In genomic region chr1:13772106-13772505, GRCm38 (mm10) we compare ENCODE assay signal across 28 mouse cellular contexts.
A peak's percentile ranks its signal among the peaks of the same experiment; 100 is the strongest.
DNase-seq lines count a peak whose midpoint lies in the region; ATAC-seq and TF ChIP-seq lines count a peak whose summit lies in the region.
"Had no signal": no experiment of that assay in that cellular context is flagged by ENCODE, and none has a peak within 500 bp of the region (broad histone marks: within the 10 kb centered on the region; RNA-seq: fewer than 3 reads in every experiment).

No protein-coding gene starts in this region.

- no peak overlapping the region for H3K4me3 ChIP-seq in lung, embryonic 14.5 days (ENCODE audit: low read depth, low read length)
- H3K4me3 ChIP-seq in lung, postnatal 0 days (ENCODE audit: low read depth, low read length), result no peak overlapping the region
- H3K4me3 ChIP-seq in embryonic facial prominence, embryonic 10.5 days, result no peak overlapping the region
- no peak overlapping the region for H3K4me3 ChIP-seq in stomach, embryonic 16.5 days (replicated peaks; ENCODE audit: low read length)
- H3K4me3 ChIP-seq: embryonic facial prominence, embryonic 12.5 days; forebrain, embryonic 12.5 days; hindbrain, embryonic 10.5 days; hindbrain, embryonic 15.5 days; layer of hippocampus, adult 2 months; neural tube, embryonic 13.5 days had no signal

- 0 out of 2 replicates have a peak overlapping the region, but pooled peaks have one; percentile 7 for H3K27ac ChIP-seq in lung, embryonic 14.5 days (ENCODE audit: low read depth)
- no peak overlapping the region for H3K27ac ChIP-seq in lung, postnatal 0 days (ENCODE audit: low read length)
- H3K27ac ChIP-seq in embryonic facial prominence, embryonic 10.5 days (replicated peaks), result 0 out of 2 replicates have a peak overlapping the region, but pooled peaks have one; percentile 35
- H3K27ac ChIP-seq in stomach, embryonic 16.5 days (ENCODE audit: low read length), result peak overlapping the region; percentile 64; the same call in 1 of the 2 replicates
- H3K27ac ChIP-seq: forebrain, embryonic 12.5 days; hindbrain, embryonic 10.5 days; hindbrain, embryonic 15.5 days; layer of hippocampus, adult 2 months; macrophage; neural tube, embryonic 13.5 days had no signal

- no peaks in the 10 kb centered on the region for H3K27me3 ChIP-seq in lung, embryonic 14.5 days (ENCODE audit: insufficient read depth, low read length)
- no peaks in the 10 kb centered on the region for H3K27me3 ChIP-seq in lung, postnatal 0 days (replicated peaks; ENCODE audit: insufficient read depth, low read length)
- H3K27me3 ChIP-seq in embryonic facial prominence, embryonic 10.5 days (replicated peaks; ENCODE audit: low read depth, poor library complexity, severe bottlenecking), result peaks cover 28% of the 10 kb centered on the region
- no peaks in the 10 kb centered on the region for H3K27me3 ChIP-seq in stomach, embryonic 16.5 days (ENCODE audit: control insufficient read depth, insufficient read depth, low read length)
- H3K27me3 ChIP-seq: forebrain, embryonic 12.5 days; hindbrain, embryonic 15.5 days; neural tube, embryonic 13.5 days had no signal

- no peaks in the 10 kb centered on the region for H3K9me3 ChIP-seq in lung, embryonic 14.5 days (ENCODE audit: low read depth, low read length)
- no peaks in the 10 kb centered on the region for H3K9me3 ChIP-seq in lung, postnatal 0 days (ENCODE audit: low read length)
- H3K9me3 ChIP-seq in embryonic facial prominence, embryonic 10.5 days, result no peaks in the 10 kb centered on the region
- no peaks in the 10 kb centered on the region for H3K9me3 ChIP-seq in stomach, embryonic 16.5 days (replicated peaks; ENCODE audit: control insufficient read depth, low read length)
- H3K9me3 ChIP-seq: embryonic facial prominence, embryonic 12.5 days; forebrain, embryonic 12.5 days; hindbrain, embryonic 15.5 days; neural tube, embryonic 13.5 days had no signal

- no peak for DNase-seq in lung, embryonic 14.5 days
- no peak for DNase-seq in lung, postnatal 0 days (ENCODE audit: low spot score)
- DNase-seq in embryonic facial prominence, embryonic 10.5 days (ENCODE audit: low spot score), result no peak
- no peak for DNase-seq in left cerebral cortex, adult 18-20 months (ENCODE audit: low spot score in 2 of 2)
- DNase-seq: adrenal gland, adult 2 months; B cell, adult 2 months; cerebellum, adult 8-10 months; cerebellum, postnatal 25 days; gastrocnemius, postnatal 14 days; heart, adult 18-20 months; kidney, adult 2 months; kidney, postnatal 36 days; lung, postnatal 10 days; right cerebral cortex, postnatal 4 days; thymus, postnatal 14 days had no signal

- H3K9ac ChIP-seq in lung, embryonic 14.5 days, result no peak overlapping the region
- no peak overlapping the region for H3K9ac ChIP-seq in lung, postnatal 0 days (replicated peaks; ENCODE audit: low read depth)
- H3K9ac ChIP-seq in stomach, embryonic 16.5 days (ENCODE audit: low read length), result no peak overlapping the region; the same call in 1 of the 2 replicates
- H3K9ac ChIP-seq: embryonic facial prominence, embryonic 12.5 days; forebrain, embryonic 12.5 days; hindbrain, embryonic 15.5 days; neural tube, embryonic 13.5 days had no signal

- 37% methylated on average over 2 of the region's 2 CpGs for WGBS in lung, embryonic 14.5 days
- 29% methylated on average over 2 of the region's 2 CpGs for WGBS in lung, postnatal 0 days
- 45% methylated on average over 2 of the region's 2 CpGs for WGBS in embryonic facial prominence, embryonic 10.5 days
- WGBS in stomach, embryonic 16.5 days, result 27% methylated on average over 2 of the region's 2 CpGs

- no peaks in the 10 kb centered on the region for H3K36me3 ChIP-seq in lung, embryonic 14.5 days (ENCODE audit: insufficient read depth)
- H3K36me3 ChIP-seq in lung, postnatal 0 days (ENCODE audit: insufficient read depth, low read length), result no peaks in the 10 kb centered on the region
- H3K36me3 ChIP-seq in embryonic facial prominence, embryonic 10.5 days (replicated peaks), result no peaks in the 10 kb centered on the region
- no peaks in the 10 kb centered on the region for H3K36me3 ChIP-seq in stomach, embryonic 16.5 days (ENCODE audit: control insufficient read depth, insufficient read depth, low read length)
- H3K36me3 ChIP-seq: embryonic facial prominence, embryonic 12.5 days; forebrain, embryonic 12.5 days; hindbrain, embryonic 10.5 days; hindbrain, embryonic 15.5 days; neural tube, embryonic 13.5 days had no signal

- no peak for TF ChIP-seq EP300 in lung, postnatal 0 days (IDR thresholded peaks at IDR 0.05)

- 0 out of 2 replicates have a peak, but pooled peaks have one; percentile 43 for ATAC-seq in lung, embryonic 14.5 days (ENCODE audit: insufficient read depth)
- ATAC-seq in lung, postnatal 0 days, result no peak
- ATAC-seq in granulocyte monocyte progenitor cell, adult 5-6 weeks (replicated peaks; ENCODE audit: poor library complexity, severe bottlenecking), result peak; percentile 84
- ATAC-seq in stomach, embryonic 16.5 days (ENCODE audit: insufficient read depth, low FRiP score), result peak; percentile 51; the same call in 1 of the 2 replicates
- no peak for ATAC-seq in erythroblast, adult 5-6 weeks (replicated peaks; ENCODE audit: low FRiP score, poor library complexity, severe bottlenecking)
- ATAC-seq: activated CD4-positive, CD25-positive, alpha-beta regulatory T cell, adult 4 months; inflammation-experienced regulatory T-cells, adult 6 months had no signal

- peaks cover 6% of the 10 kb centered on the region; the same call in 1 of the 2 replicates for H3K4me1 ChIP-seq in lung, embryonic 14.5 days (ENCODE audit: insufficient read depth)
- peaks cover 6% of the 10 kb centered on the region; the same call in 1 of the 2 replicates for H3K4me1 ChIP-seq in lung, postnatal 0 days (ENCODE audit: insufficient read depth, low read depth, low read length)
- peaks cover 14% of the 10 kb centered on the region for H3K4me1 ChIP-seq in embryonic facial prominence, embryonic 10.5 days
- H3K4me1 ChIP-seq in stomach, embryonic 16.5 days (ENCODE audit: control insufficient read depth, insufficient read depth, low read length), result peaks cover 14% of the 10 kb centered on the region
- H3K4me1 ChIP-seq: forebrain, embryonic 12.5 days; hindbrain, embryonic 15.5 days; neural tube, embryonic 13.5 days had no signal

- TF ChIP-seq CTCF in lung, embryonic 14.5 days (IDR thresholded peaks at IDR 0.05; ENCODE audit: low read depth), result no peak
- no peak for TF ChIP-seq CTCF in lung, postnatal 0 days (IDR thresholded peaks at IDR 0.05)

- no peak overlapping the region for H3K4me2 ChIP-seq in lung, embryonic 14.5 days
- no peak overlapping the region for H3K4me2 ChIP-seq in lung, postnatal 0 days (replicated peaks; ENCODE audit: low read depth, low read length)
- H3K4me2 ChIP-seq in stomach, embryonic 16.5 days (ENCODE audit: low read depth, low read length), result no peak overlapping the region
- H3K4me2 ChIP-seq: forebrain, embryonic 12.5 days; hindbrain, embryonic 15.5 days; midbrain, embryonic 11.5 days; neural tube, embryonic 13.5 days had no signal

Comparison
In these comparisons a context has a peak if more than half of its experiments do, and no peak if none do; other contexts are left out.
1. ATAC-seq: peak in lung, embryonic 14.5 days (single experiment), granulocyte monocyte progenitor cell, adult 5-6 weeks (single experiment) and stomach, embryonic 16.5 days (single experiment); none in lung, postnatal 0 days (single experiment) and erythroblast, adult 5-6 weeks (single experiment).